Mouse (Mus musculus) testis, adult 2 months (tissue): ENCODE measurements around the gene Zswim9. TPM values are rescaled to one million over a fixed set of nuclear protein-coding genes. Genes with fewer than 3 reads are reported as not detected.

Experiments
- H3K27ac ChIP-seq: fragments of 200-500 bp; 2 replicates; pipeline ENCODE4 v1.5.1; 2012; ENCODE audit warnings: low read depth, low read length; ENCODE audit not compliant: control insufficient read depth, insufficient read depth
- H3K27me3 ChIP-seq: fragments of 200-500 bp; 2 replicates; pipeline ENCODE4 v1.6.1; 2012; ENCODE audit warnings: mild to moderate bottlenecking, low read length, moderate library complexity; ENCODE audit not compliant: control insufficient read depth, insufficient read depth
- H3K36me3 ChIP-seq: fragments of 200-500 bp; 2 replicates; pipeline ENCODE4 v1.6.1; 2012; ENCODE audit warnings: mild to moderate bottlenecking, low read length; ENCODE audit not compliant: control insufficient read depth, insufficient read depth
- H3K4me1 ChIP-seq: fragments of 200-500 bp; 2 replicates; pipeline ENCODE4 v1.6.1; 2012; ENCODE audit warnings: low read length; ENCODE audit not compliant: control insufficient read depth, insufficient read depth
- H3K4me3 ChIP-seq: fragments of 200-500 bp; 2 replicates; pipeline ENCODE4 v1.5.1; 2012; ENCODE audit warnings: low read depth, mild to moderate bottlenecking, low read length, moderate library complexity, mixed read lengths; ENCODE audit not compliant: control insufficient read depth
- CTCF ChIP-seq: fragments of 200-500 bp; IDR thresholded peaks from 2 replicates; pipeline ENCODE4 v1.5.1; 2012; ENCODE audit warnings: low read depth, mild to moderate bottlenecking, inconsistent platforms, low read length, moderate library complexity; ENCODE audit not compliant: control insufficient read depth, insufficient read depth, insufficient replicate concordance
- POLR2A ChIP-seq: fragments of 200-500 bp; IDR thresholded peaks from 2 replicates; pipeline ENCODE4 v1.6.1; 2012; ENCODE audit warnings: low read depth, mild to moderate bottlenecking, inconsistent platforms, low read length, moderate library complexity; ENCODE audit not compliant: control insufficient read depth
- polyA plus RNA-seq: library from polyadenylated mRNA; depleted of rRNA; stranded (reverse); fragments of >200 nt; gene quantifications from 2 replicates; pipeline ENCODE4 v1.2.3, GENCODE M21; 2012; rRNA removed

Zswim9 gene
- polyA plus RNA-seq = 2.5 and 2.8 TPM in 2 replicates

- H3K4me3 ChIP-seq = peak within 1 kb of the TSS; percentile 88
- no peaks in the 10 kb centered on the region for H3K27me3 ChIP-seq
- H3K27ac ChIP-seq = peak within 1 kb of the TSS; percentile 82
- no peak; the same call in 1 of the 2 replicates for TF ChIP-seq POLR2A
- TF ChIP-seq CTCF = no peak
- H3K36me3 ChIP-seq = no peaks in the 10 kb centered on the region
- H3K4me1 ChIP-seq = no peaks in the 10 kb centered on the region; the same call in 1 of the 2 replicates
These were observed at the start of gene Zswim9 for GRCm38 (mm10) chr7:13278308-13278891. Zswim9 (minus strand) TSS chr7:13278721.

- Histone ChIP-seq H3K27ac (no peak within 1 kb of the TSS), H3K4me1 (no peaks in the 10 kb centered on the region), H3K4me3 (no peak within 1 kb of the TSS), H3K27me3 (no peaks in the 10 kb centered on the region), H3K36me3 (no peaks in the 10 kb centered on the region)
- TF ChIP-seq POLR2A (no peak), CTCF (no peak)
These were observed 45.8 kb upstream of the Zswim9 start, which contains the start of gene Pla2g4c for GRCm38 (mm10) chr7:13324316-13324715. Pla2g4c (plus strand) TSS chr7:13324655.

- H3K4me1 ChIP-seq = no peaks in the 10 kb centered on the region
- H3K27me3 ChIP-seq = no peaks in the 10 kb centered on the region
- no peaks in the 10 kb centered on the region for H3K36me3 ChIP-seq
- TF ChIP-seq POLR2A (no peak), CTCF (no peak)
- no peak overlapping the region for H3K27ac ChIP-seq
- no peak overlapping the region for H3K4me3 ChIP-seq
These were observed 42.9 kb upstream of the Zswim9 start for GRCm38 (mm10) chr7:13321424-13321823.

- Histone ChIP-seq H3K36me3 (no peaks in the 10 kb centered on the region), H3K4me1 (no peaks in the 10 kb centered on the region), H3K27me3 (no peaks in the 10 kb centered on the region), H3K4me3 (no peak overlapping the region), H3K27ac (no peak overlapping the region)
- no peak for TF ChIP-seq POLR2A
- TF ChIP-seq CTCF = no peak
These were observed 35.6 kb upstream of the Zswim9 start for GRCm38 (mm10) chr7:13314095-13314597.

GRCm38 (mm10) chr7:13311401-13311800 lies 32.9 kb upstream of the Zswim9 start:
- TF ChIP-seq CTCF = no peak
- TF ChIP-seq POLR2A = no peak
- no peaks in the 10 kb centered on the region for H3K4me1 ChIP-seq
- H3K27me3 ChIP-seq = no peaks in the 10 kb centered on the region
- no peak overlapping the region for H3K4me3 ChIP-seq
- H3K36me3 ChIP-seq = no peaks in the 10 kb centered on the region
- H3K27ac ChIP-seq = no peak overlapping the region

- H3K36me3 ChIP-seq = no peaks in the 10 kb centered on the region
- H3K4me1 ChIP-seq = no peaks in the 10 kb centered on the region
- H3K27ac ChIP-seq = no peak overlapping the region
- TF ChIP-seq CTCF (no peak), POLR2A (no peak)
- no peak overlapping the region for H3K4me3 ChIP-seq
- no peaks in the 10 kb centered on the region for H3K27me3 ChIP-seq
These were observed 32.1 kb upstream of the Zswim9 start for GRCm38 (mm10) chr7:13310493-13311199.

- H3K36me3 ChIP-seq = no peaks in the 10 kb centered on the region
- TF ChIP-seq CTCF (no peak), POLR2A (no peak)
- H3K27me3 ChIP-seq = no peaks in the 10 kb centered on the region
- no peak overlapping the region for H3K4me3 ChIP-seq
- H3K27ac ChIP-seq = no peak overlapping the region
- H3K4me1 ChIP-seq = no peaks in the 10 kb centered on the region
These were observed 30.9 kb upstream of the Zswim9 start for GRCm38 (mm10) chr7:13309407-13309806.
